Mouse (Mus musculus) hindbrain, embryonic 16.5 days (tissue): ENCODE measurements around the gene Bad. TPM values are rescaled to one million over a fixed set of nuclear protein-coding genes. Genes with fewer than 3 reads are reported as not detected.

Source experiments
- ATAC-seq: fragments of 200-750 bp; cut with Nextera tagmentation; 2 replicates; pipeline ENCODE4 v1.8.0; 2017; ENCODE audit warnings: moderate TSS enrichment, moderate library complexity
- H3K27ac ChIP-seq: fragments of 300-500 bp; sonication (generic); 2 replicates; pipeline ENCODE4 v1.5.1; 2014; ENCODE audit warnings: low read depth, mild to moderate bottlenecking, control low read depth, low read length, moderate library complexity
- H3K27me3 ChIP-seq: fragments of 300-500 bp; sonication (generic); replicated peaks from 2 replicates; pipeline ENCODE4 v1.6.1; 2014; ENCODE audit warnings: low read length; ENCODE audit not compliant: control insufficient read depth, insufficient read depth
- H3K36me3 ChIP-seq: fragments of 300-500 bp; sonication (generic); 2 replicates; pipeline ENCODE4 v1.6.1; 2014; ENCODE audit warnings: mild to moderate bottlenecking, low read length, moderate library complexity, mixed read lengths; ENCODE audit not compliant: control insufficient read depth, insufficient read depth
- H3K4me1 ChIP-seq: fragments of 300-500 bp; sonication (generic); 2 replicates; pipeline ENCODE4 v1.6.1; 2014; ENCODE audit warnings: low read depth, low read length; ENCODE audit not compliant: control insufficient read depth, insufficient read depth
- H3K4me2 ChIP-seq: fragments of 300-500 bp; sonication (generic); 2 replicates; pipeline ENCODE4 v1.6.1; 2014; ENCODE audit warnings: mild to moderate bottlenecking, low read length, control low read depth, moderate library complexity
- H3K4me3 ChIP-seq: fragments of 300-500 bp; sonication (generic); 2 replicates; pipeline ENCODE4 v1.5.1; 2014; ENCODE audit warnings: mild to moderate bottlenecking, low read length, control low read depth, moderate library complexity
- H3K9ac ChIP-seq: fragments of 300-500 bp; sonication (generic); 2 replicates; pipeline ENCODE4 v1.6.1; 2014; ENCODE audit warnings: low read depth, mild to moderate bottlenecking, control low read depth, low read length, moderate library complexity
- H3K9me3 ChIP-seq: fragments of 300-500 bp; sonication (generic); 2 replicates; pipeline ENCODE4 v1.6.1; 2014; ENCODE audit warnings: mild to moderate bottlenecking, low read length, moderate library complexity; ENCODE audit not compliant: control insufficient read depth
- WGBS: fragments of 180-500 bp; shearing (Covaris S2); extraction: QIAGEN DNeasy Blood & Tissue Kit; methylation state at CpG from one replicate; pipeline ENCODE4 v1.1.7; 2014; 5-methylcytosine and 5-hydroxymethylcytosine counted together
- polyA plus RNA-seq: library from polyadenylated mRNA; unstranded; fragments of >200 nt; fragmentation: Nextera tagmentation; extraction: Ambion mirVana; gene quantifications from 2 replicates; pipeline ENCODE4 v1.2.1, GENCODE M21; 2015

Gene Bad
- polyA plus RNA-seq, 1 experiment from 2014 or later: 109 TPM

DNA sequence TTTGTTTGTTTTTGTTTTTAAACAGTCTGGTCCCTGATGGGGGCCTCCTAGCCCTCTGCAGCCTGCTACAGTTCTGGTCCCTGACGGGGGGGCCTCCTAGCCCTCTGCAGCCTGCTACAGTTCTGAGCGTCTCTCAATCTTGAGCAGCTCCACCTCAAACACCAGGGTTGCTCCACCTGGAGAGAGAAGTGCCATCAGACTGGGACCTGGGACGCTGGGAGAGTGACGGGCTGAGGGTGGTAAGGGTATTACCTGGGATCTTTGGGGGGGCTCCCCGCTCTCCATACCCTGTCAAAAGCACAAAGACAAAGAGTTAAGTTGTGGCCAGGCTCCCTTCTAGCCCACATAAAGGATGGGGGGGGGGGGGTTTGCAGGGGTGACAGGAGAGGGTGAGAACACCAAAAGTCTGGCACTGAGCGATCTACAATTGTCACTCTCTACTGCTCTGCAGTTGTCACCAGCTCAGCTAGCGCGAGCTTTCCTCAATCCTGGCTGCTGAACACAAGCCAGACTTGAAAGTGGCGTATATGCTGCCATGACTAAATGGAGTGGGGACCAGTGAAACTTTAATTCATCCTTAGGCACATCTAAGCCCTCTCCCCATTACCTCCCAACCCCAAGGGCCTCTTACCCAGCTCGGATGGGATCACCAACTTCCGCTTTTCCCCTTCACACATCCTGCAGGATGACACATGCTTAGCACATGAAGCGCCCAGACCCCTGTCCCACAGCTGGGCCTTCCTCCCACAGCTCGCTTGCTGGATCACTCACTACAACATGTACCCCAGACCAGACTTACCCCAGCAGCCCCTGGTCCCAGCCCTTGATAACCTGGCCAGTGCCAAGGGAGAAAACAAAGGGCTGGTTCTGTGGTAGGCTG lies 36.3 kb downstream of the Bad start:
- peak overlapping the region; percentile 97; the same call in 1 of the 2 replicates for H3K27ac ChIP-seq
- peaks cover 17% of the 10 kb centered on the region for H3K36me3 ChIP-seq
- H3K9me3 ChIP-seq: no peaks in the 10 kb centered on the region
- H3K9ac ChIP-seq: peak overlapping the region; percentile 27
- no peak for ATAC-seq
- no peaks in the 10 kb centered on the region for H3K27me3 ChIP-seq
- 75% methylated on average over 13 of the region's 13 CpGs for WGBS
- peak overlapping the region; percentile 68 for H3K4me3 ChIP-seq
- H3K4me1 ChIP-seq: peaks cover 42% of the 10 kb centered on the region
- H3K4me2 ChIP-seq: peak overlapping the region; percentile 73

DNA sequence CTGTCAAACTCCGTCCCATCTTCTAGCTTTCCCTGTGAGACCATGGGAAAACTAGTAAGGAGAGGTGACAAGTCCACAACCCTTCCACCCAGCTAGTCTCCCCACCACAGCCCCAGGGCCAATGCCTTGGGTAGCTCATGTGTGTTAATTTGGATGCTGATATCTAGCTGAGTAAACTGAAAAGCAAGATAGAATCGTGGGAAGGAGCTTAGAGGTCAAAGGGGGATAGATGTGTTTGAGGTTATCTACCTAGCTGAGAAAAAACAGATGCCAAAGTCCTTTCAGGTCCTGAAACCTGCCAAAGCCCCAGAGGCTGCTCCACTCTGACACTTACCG lies 36.9 kb downstream of the Bad start:
- Histone ChIP-seq H3K36me3 (peaks cover 17% of the 10 kb centered on the region), H3K27ac (peak overlapping the region; percentile 97; the same call in 1 of the 2 replicates), H3K4me3 (peak overlapping the region; percentile 68), H3K9me3 (no peaks in the 10 kb centered on the region), H3K4me1 (peaks cover 42% of the 10 kb centered on the region), H3K27me3 (no peaks in the 10 kb centered on the region), H3K4me2 (peak overlapping the region; percentile 73), H3K9ac (peak overlapping the region; percentile 84)
- whole genome bisulfite sequencing: 53% methylated on average over 3 of the region's 3 CpGs
- ATAC-seq: no peak

DNA sequence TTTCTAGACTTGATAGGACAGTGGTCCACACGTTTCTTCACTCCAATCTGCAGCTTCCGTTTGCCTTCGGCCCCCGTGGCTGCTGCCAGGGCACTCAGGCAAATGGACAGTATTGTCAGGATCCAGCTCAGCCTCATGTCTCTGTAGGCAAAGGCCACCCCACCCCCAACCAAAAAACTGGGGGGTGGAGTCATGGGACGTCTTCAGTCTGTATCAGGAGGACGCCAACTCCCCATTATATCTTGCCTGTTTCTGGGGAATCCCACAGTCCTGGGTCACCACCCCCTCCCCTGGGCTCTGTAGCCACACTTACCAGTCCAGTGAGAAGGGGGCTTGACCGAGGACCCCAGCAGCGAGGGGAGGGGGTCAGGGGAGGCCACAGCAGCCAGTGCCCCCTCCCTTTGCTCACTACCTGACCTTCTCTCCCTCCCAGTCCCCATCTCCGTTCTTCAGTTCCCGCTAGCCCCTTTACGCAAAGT lies 37.4 kb downstream of the Bad start:
- Histone ChIP-seq H3K4me1 (peaks cover 39% of the 10 kb centered on the region), H3K27me3 (no peaks in the 10 kb centered on the region), H3K4me3 (peak overlapping the region; percentile 68), H3K27ac (peak overlapping the region; percentile 97), H3K4me2 (peak overlapping the region; percentile 73), H3K9me3 (no peaks in the 10 kb centered on the region), H3K9ac (peak overlapping the region; percentile 84), H3K36me3 (peaks cover 19% of the 10 kb centered on the region)
- ATAC-seq: no peak
- 9% methylated on average over 11 of the region's 11 CpGs for WGBS

DNA sequence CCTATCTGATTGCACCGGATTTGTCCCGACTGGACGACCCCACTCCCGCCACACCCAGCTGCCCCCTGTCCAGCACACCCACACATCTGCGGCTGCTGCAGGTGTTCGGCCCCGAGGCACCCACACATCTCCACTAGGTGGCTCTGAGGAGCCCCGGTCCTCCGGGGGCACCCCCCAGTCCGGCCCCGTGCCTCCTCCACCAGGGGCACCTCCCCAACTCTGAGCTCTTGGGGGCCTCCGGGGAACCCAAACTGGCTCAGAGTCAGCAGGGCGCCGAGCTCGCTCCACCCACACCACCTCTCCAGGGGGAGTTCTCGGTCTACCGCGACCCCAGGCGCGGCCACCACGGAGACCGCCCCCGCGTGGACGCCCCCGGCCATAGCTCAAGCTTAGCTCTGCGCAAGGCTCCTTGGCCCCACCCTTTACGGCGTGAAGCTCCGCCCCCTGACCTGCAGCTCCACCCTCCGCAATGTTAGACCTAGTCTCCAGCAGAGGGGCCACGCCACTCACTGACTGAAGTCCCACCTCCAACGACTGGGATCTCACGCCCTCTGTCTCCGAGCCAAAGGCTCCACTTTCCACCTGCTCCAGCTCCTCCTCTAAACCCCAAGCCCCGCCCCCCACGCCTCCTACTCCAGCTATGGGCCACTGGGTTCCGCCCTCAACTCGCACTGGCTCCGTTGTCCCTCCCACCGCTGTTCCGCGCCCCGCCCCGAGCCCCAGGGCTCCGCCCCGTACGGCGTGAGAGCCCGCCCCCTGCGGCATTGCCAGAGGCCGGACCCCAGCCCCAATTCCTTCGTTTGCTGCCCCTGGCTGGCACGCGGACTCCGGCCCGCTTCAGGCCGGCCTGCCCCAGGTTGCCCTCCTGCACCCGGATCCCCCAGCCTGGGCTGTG lies 38.1 kb downstream of the Bad start:
- Histone ChIP-seq H3K9me3 (no peaks in the 10 kb centered on the region), H3K36me3 (peaks cover 19% of the 10 kb centered on the region), H3K9ac (peak overlapping the region; percentile 84), H3K4me2 (peak overlapping the region; percentile 73), H3K27ac (peak overlapping the region; percentile 97), H3K4me3 (peak overlapping the region; percentile 68), H3K27me3 (no peaks in the 10 kb centered on the region), H3K4me1 (peaks cover 38% of the 10 kb centered on the region)
- peak; percentile 90 for ATAC-seq
- under 1% methylated on average over 52 of the region's 59 CpGs for WGBS

DNA sequence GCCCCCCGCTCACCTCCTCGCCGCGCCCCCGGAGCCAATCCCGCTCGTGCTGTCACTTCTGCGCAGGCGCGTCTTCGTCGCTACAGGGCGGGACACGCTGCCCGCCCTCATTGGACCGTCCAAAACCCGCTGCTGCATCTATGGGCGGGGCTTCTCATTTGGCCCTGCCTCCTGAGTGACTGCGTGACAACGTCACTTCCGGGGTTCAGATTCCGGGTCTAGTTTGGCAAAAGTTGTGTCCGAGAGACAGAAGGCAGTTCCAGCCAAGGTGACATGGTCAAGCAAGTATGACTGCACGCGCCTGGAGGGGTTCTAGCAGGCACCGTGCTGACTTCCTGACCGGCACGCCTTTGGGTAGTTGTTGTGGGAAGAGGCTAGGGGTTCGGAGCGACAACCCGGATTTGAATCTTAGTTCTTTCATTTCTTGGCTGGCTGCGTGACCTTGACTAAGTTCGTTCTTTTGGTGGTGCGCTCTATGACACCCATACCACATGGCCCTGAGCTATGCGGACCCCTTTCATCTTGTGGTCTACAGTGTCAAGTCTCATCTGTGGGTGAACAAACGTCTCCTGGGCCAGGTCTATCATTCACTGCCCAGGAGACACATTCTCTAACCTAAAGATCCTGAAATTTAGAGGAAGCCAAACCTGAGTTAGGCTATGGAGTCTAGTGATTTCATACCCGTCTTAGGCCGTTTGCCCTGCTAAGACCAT lies 38.9 kb downstream of the Bad start, which contains the start of gene Fkbp2:
TSS of gene Fkbp2 (minus strand) at position 121 of the 713 bp plus-strand sequence.
- H3K4me2 ChIP-seq: peak within 1 kb of the TSS; percentile 73
- H3K36me3 ChIP-seq: peaks cover 22% of the 10 kb centered on the region
- peak within 1 kb of the TSS; percentile 84 for H3K9ac ChIP-seq
- peak within 1 kb of the TSS; percentile 97 for H3K27ac ChIP-seq
- peak; percentile 88 for ATAC-seq
- H3K9me3 ChIP-seq: no peaks in the 10 kb centered on the region
- H3K4me3 ChIP-seq: peak within 1 kb of the TSS; percentile 68
- H3K4me1 ChIP-seq: peaks cover 38% of the 10 kb centered on the region
- 2% methylated on average over 38 of the region's 38 CpGs for WGBS
- no peaks in the 10 kb centered on the region for H3K27me3 ChIP-seq

DNA sequence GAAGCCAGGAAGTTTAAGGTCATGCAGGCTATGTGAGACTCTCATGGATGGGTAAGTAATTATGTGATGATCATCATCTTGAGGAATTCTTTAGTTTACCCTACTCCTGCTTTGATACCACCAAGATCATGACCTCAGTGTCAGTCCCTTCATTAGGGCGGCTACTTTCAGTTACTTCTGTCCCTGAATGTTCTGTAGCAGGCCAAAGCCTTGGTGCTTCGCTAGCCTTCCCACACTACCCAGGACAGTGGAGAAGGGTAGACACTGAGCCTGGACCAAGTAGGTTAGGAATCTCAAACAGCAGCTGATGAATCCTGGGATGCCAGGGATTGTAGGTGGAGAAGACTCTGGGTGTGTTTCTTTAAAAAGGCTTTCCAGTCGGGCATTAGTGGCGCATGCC lies 39.8 kb downstream of the Bad start:
- H3K36me3 ChIP-seq: peaks cover 22% of the 10 kb centered on the region
- H3K27me3 ChIP-seq: no peaks in the 10 kb centered on the region
- no peak overlapping the region for H3K4me2 ChIP-seq
- no peak overlapping the region for H3K4me3 ChIP-seq
- ATAC-seq: no peak
- 88% methylated on average over 4 of the region's 4 CpGs for WGBS
- H3K9ac ChIP-seq: no peak overlapping the region
- H3K4me1 ChIP-seq: peaks cover 38% of the 10 kb centered on the region
- H3K9me3 ChIP-seq: no peaks in the 10 kb centered on the region
- no peak overlapping the region for H3K27ac ChIP-seq

DNA sequence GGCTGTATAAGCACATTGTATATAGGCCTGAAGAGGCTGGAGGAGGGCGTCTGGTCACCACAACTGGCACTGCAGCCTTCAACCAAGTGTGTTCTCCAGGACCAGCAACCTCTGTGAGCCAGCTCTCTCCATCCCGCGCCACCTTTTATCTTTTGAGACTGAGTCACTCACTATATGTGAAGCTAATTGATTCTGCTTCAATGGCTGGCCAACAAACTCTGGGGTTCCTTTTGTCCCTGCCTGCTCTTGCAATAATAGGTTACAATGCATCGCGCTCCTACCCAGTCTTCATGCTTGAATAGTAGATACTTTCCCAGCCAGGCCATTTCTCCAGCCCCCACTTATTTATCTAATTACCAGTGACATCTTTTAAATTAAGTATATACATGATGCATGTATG lies 42.0 kb downstream of the Bad start:
- Histone ChIP-seq H3K4me1 (peaks cover 29% of the 10 kb centered on the region), H3K36me3 (peaks cover 12% of the 10 kb centered on the region), H3K27ac (no peak overlapping the region), H3K9me3 (no peaks in the 10 kb centered on the region), H3K9ac (no peak overlapping the region), H3K4me2 (no peak overlapping the region), H3K4me3 (no peak overlapping the region), H3K27me3 (no peaks in the 10 kb centered on the region)
- no peak for ATAC-seq
- WGBS: 26% methylated on average over 5 of the region's 5 CpGs

DNA sequence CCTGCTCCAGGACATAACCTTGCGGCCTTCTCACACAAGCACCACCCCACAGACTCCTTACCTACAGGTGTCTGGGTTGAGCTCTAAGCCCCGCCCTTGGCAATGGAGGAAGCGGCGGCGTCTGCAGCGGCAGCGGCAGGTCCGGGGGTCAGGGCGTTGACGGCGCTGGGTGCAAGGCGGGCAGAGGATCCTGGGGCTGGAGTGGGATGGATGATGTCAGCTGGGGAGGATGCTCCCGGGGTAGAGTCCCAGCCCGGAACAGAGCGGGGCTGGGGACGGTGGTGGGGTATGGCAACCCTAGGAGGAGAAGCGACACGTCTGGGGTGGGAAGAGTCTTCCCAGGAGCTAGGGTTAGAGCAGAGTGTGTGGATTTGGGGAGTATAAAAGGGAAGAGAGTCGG lies 43.6 kb downstream of the Bad start:
- 86% methylated on average over 19 of the region's 19 CpGs for WGBS

More for the DNA sequence above, 43.6 kb downstream of the Bad start:
- Histone ChIP-seq H3K9ac (peak overlapping the region; percentile 33; the same call in 1 of the 2 replicates), H3K9me3 (no peaks in the 10 kb centered on the region), H3K4me3 (no peak overlapping the region), H3K27me3 (no peaks in the 10 kb centered on the region), H3K36me3 (peaks cover 12% of the 10 kb centered on the region), H3K4me1 (peaks cover 23% of the 10 kb centered on the region), H3K4me2 (no peak overlapping the region), H3K27ac (no peak overlapping the region)
- ATAC-seq: no peak
